Mouse (Mus musculus): ENCODE data around the gene Jag2. TPM values are rescaled to one million over a fixed set of nuclear protein-coding genes. Genes with fewer than 3 reads are reported as not detected.

Jag2 gene
- total RNA-seq, 4 experiments from 2014 or later: 48.1 to 69.9 (median 58.9) TPM

DNA sequence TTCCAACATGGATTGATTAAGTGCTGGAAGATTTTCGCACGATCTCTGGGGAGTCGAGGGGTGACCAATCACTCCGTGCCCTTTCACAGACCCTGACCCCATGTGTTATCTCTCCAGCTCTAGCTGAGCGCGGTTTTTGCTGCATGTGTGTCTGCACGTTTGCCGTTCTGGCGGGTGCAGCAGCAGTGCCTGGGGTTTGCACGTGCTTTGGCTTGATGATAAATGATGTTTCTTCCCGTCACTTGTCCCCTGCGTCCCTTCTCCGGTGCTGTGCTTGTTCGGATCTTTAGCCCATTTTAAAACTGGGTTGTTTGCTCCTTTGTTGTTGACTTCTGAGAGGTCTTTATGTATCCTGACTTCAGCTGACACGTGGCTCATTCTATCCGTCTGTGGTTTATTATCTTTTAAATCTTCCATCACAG is 59.8 kb downstream of the Jag2 start:
- DNase-seq (ENCODE audit: low spot score in 2 of 2): no peak

DNA sequence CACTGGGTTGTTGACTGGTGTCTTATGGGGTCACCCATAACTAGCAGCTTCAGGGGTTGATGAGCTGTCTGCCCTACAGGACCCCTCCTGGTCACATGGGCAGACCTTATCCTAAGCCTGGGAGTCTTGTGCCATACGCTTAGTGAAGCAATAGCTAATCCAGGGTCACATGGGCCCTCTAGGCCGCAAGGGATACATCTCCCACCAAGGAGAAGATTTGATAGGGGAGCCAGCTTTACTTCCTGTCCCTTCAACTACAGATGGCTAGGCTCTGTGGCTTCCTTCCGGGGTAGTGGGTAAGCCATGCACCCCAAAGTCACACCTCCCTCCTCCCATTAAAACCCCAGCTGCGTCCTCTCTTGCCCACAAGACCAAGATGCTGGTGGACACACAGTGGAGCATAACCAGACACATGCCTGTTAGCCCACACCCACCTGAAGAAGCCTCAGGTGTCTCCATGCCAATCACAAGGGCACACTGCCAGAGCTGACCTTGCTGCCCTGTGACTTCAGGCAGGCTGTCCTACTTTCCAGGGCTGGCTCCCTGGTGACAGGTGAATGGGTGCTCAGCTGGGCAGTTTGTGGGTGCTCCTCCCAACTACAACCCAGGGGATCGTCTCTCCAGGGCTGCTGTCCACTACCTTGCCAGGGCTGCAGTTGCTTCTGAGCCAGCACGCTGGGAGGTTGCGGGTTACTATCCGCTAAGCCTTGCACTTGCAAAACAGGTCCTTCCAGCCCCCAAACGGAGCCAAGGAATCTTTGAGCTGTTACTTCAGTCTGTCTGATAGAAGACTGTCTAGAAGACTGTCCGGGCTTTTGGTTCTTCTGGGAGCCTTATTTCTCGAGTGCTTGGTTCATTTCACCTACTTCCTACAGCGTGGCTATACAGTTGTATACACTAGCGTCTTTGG is 61.1 kb downstream of the Jag2 start, which contains the start of gene Gpr132:
Gene Gpr132, minus strand, starts transcription at position 51 of the 910 bp plus-strand sequence.
- no peak for DNase-seq (ENCODE audit: low spot score in 2 of 2)

- no peak for DNase-seq (ENCODE audit: low spot score in 2 of 2)
These were observed 62.4 kb downstream of the Jag2 start for GRCm38 (mm10) chr12:112867106-112867674.

DNA sequence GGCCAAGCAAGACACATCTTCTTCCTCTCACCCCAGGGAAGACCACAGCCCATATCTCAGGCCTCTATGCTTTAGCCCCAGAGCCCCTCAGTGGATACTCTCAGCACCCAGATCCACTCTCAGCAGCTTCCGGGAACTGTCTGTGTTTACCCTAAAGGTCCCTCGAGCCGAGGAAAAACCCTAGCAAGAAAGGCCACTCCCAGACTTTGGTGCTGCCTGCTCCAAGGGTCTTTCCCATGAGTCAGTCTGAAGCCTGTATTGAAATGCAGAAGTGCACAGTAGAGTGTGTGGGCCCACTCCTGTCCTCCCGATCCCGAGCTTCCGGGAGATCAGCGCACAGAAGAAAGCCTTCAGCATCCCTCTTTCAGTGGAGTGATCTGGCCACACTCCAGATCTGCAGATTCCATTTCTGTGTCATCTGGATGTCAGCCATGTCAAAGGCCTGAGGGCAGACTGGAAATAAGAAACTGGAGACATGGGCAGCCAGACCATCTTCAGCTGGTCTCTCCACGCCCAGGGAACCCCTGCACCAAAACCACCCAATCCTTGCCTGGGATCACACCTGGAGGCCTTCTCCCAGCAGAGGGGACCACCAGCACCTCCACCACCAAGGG is 63.0 kb downstream of the Jag2 start:
- DNase-seq (ENCODE audit: low spot score in 2 of 2): no peak

GRCm38 (mm10) chr12:112864804-112865203 is 64.8 kb downstream of the Jag2 start:
- no peak for DNase-seq (ENCODE audit: low spot score in 2 of 2)

- no peak for DNase-seq (ENCODE audit: low spot score in 2 of 2)
These were observed 67.7 kb downstream of the Jag2 start for GRCm38 (mm10) chr12:112861911-112862321.

DNA sequence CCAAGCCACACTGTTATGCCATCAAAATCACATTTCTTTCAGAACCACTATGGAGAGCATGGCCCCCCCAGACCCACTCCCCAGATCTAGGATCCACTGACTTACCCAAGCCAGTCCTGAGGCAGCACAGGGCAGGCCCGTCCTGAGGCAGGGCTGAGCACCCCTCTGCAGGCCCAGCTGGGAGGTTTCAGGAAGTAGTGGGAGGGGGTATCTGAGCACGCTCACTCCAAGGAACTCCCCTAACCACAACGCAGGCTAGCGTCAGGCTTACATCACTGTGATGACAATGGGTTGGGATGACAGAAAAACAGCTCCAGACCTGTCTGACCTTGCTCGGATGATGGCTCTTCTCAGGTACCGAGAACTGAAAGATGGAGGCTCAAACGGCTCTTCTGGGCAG is 68.8 kb downstream of the Jag2 start:
- DNase-seq (ENCODE audit: low spot score in 2 of 2): no peak

DNA sequence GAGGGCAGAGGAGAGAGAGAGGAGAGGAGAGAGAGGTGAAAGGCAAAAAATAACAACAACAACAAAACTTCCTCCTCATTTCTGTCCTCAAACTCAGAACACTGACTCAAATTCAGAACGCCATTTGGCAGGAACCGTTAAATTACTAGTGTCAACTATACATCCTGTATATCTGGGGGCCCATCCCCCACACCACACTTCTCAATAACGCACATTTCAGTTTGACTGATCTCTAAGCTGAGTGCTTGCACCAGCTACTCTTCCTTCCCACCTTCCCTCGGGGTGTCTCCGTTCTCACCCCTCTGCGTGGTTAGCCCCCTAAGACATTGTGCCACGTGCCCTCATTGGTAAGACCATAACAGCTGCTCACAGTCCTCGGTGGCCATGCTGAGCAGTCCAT is 69.6 kb downstream of the Jag2 start:
- no peak for DNase-seq (ENCODE audit: low spot score in 2 of 2)

- DNase-seq (ENCODE audit: low spot score in 2 of 2): no peak
These were observed 70.8 kb downstream of the Jag2 start for GRCm38 (mm10) chr12:112858581-112859336.

Small RNA genes within 50 kb of the gene (microRNA-seq; reads per million reads assigned to microRNA genes)
- gene Mir6941: 0.66 to 1.1 reads per million in 2 experiments

Other genes with a start within 250 kb of the Jag2 start
- gene Cep170b, start 209.3 kb downstream of the Jag2 start, total RNA-seq (2022): 100 to 1,000 TPM; 252 to 327 (median 295) TPM
- gene Pld4, start 169.1 kb downstream of the Jag2 start, total RNA-seq (2022): 10 to 100 TPM in 3 of 4 experiments, 1 to 10 TPM in 1; 10.0 to 22.8 (median 16.5) TPM
- 1 to 10 TPM; 7.5 to 9.3 (median 8.1) TPM for gene Ahnak2, start 127.1 kb downstream of the Jag2 start, total RNA-seq (2022)
- 10 to 100 TPM; 15.1 to 16.5 (median 16.1) TPM for gene Clba1, start 120.8 kb downstream of the Jag2 start, total RNA-seq (2022)
- gene Cdca4, start 100.4 kb downstream of the Jag2 start, total RNA-seq (2022): 10 to 100 TPM in 3 of 4 experiments, 1 to 10 TPM in 1; 9.5 to 12.3 (median 10.2) TPM
- gene Gpr132, start 61.5 kb downstream of the Jag2 start, total RNA-seq (2022): under 1 TPM in 3 of 4 experiments, not detected in 1; 0.14 to 0.23 (median 0.15) TPM
- gene Nudt14, start 12.3 kb upstream of the Jag2 start, total RNA-seq (2022): 10 to 100 TPM in 3 of 4 experiments, 1 to 10 TPM in 1; 9.8 to 17.1 (median 11.8) TPM
- 10 to 100 TPM; 64.2 to 73.5 (median 68.7) TPM for gene Btbd6, start 46.7 kb upstream of the Jag2 start, total RNA-seq (2022)
- gene Brf1, start 70.9 kb upstream of the Jag2 start, total RNA-seq (2022): 10 to 100 TPM; 46.0 to 56.9 (median 48.2) TPM
- gene Pacs2, start 84.7 kb upstream of the Jag2 start, total RNA-seq (2022): 100 to 1,000 TPM in 2 of 4 experiments, 10 to 100 TPM in 2; 90.4 to 105 (median 97.5) TPM
- gene Tex22, start 144.7 kb upstream of the Jag2 start, total RNA-seq (2022): 1 to 10 TPM in 2 of 4 experiments, under 1 TPM in 2; 0.30 to 1.5 (median 0.96) TPM
- gene Mta1, start 168.5 kb upstream of the Jag2 start, total RNA-seq (2022): 10 to 100 TPM; 70.5 to 74.5 (median 71.6) TPM
- 100 to 1,000 TPM; 142 to 161 (median 148) TPM for gene Crip2, start 210.5 kb upstream of the Jag2 start, total RNA-seq (2022)
- 10 to 100 TPM; 12.4 to 18.7 (median 16.3) TPM for gene Crip1, start 216.5 kb upstream of the Jag2 start, total RNA-seq (2022)
- gene Tedc1, start 226.6 kb upstream of the Jag2 start, total RNA-seq (2022): 1 to 10 TPM; 1.0 to 2.1 (median 1.6) TPM